Mouse (Mus musculus): Measurements from ENCODE around the gene Utf1. TPM values are rescaled to one million over a fixed set of nuclear protein-coding genes. Genes with fewer than 3 reads are reported as not detected.

Utf1 gene
- polyA plus RNA-seq, 1 experiment from 2014 or later: not detected

DNA sequence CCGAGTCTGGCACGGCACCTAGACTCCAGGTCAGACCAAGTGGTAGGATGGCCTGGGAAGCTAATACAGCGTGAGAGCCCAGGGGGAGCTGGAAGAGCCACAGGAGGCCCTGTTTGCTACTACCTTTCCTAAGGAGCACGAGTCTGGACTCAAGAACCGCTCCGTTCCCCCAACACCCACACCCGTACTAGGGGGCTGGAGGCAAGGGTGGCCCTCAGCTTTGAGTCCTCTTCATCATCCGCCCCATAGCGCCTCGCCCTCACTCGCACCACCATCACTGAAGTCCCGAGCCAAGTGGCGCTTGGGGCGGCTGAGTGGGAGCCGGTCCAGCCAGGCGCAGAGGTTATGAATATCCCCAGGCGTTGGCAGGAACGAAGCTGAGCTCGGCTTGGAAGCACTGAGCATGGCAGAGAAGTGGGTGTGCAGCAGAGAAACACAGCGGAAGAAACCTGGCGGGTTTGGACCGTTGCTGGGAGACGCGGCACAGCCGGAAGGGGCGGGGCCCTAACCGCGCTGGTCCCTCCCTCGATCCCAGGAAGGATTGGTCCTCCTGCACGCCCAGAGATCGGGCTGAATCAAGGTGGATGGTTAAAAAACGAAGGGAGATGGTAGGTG is 34.8 kb downstream of the Utf1 start, which contains the start of gene 6430531B16Rik:
Gene 6430531B16Rik, minus strand, starts transcription at position 478 of the 615 bp plus-strand sequence.
- H3K36me3 ChIP-seq: 0 out of 2 replicates have a peak, but pooled peaks cover 3% of the 10 kb centered on the region
- H3K4me3 ChIP-seq (replicated peaks): peak within 1 kb of the TSS; percentile 56
- peak within 1 kb of the TSS; percentile 56 for H3K9ac ChIP-seq (replicated peaks)
- peak within 1 kb of the TSS; percentile 68 for H3K27ac ChIP-seq (replicated peaks)
- H3K4me1 ChIP-seq: peaks cover 10% of the 10 kb centered on the region
- peak; percentile 95 for ATAC-seq (ENCODE audit: low FRiP score)
- WGBS: 2% methylated on average over 32 of the region's 32 CpGs
- peak within 1 kb of the TSS; percentile 90 for H3K4me2 ChIP-seq
- no peaks in the 10 kb centered on the region for H3K27me3 ChIP-seq (replicated peaks)
- H3K9me3 ChIP-seq (replicated peaks): no peaks in the 10 kb centered on the region

DNA sequence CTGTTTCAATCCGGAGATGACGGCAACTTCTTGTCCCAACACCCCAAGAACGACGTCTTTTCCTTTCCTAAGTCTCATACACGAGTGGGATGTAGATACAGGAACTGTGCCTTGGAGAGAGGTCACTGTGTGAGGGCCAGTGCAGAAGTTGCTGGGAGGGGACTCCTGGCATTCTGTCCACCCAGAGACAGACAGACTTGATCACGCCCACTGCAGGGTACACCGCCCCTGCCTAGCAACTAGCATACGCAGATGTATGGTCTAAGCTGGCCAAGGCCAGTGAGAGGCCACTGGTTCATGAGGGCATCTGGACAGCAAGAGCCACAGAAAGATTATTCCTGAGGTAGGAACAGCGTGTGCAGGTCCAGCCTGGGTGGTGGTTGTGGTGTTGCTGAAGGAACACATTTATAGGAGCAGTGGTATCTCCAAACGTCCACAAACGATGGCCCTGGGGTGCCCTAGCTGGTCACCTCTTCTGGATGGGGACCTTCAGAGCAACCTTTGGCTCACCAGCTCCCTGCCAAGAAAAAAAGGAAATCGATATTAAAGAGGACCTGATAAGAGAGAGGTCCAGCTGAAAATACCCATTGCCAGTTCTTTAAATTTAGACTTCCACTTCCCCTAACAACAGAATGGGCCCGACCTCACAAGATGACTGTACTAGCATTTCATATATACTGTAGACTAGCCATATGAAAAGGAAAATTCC is 35.6 kb downstream of the Utf1 start:
- peak overlapping the region; percentile 56 for H3K9ac ChIP-seq (replicated peaks)
- H3K27ac ChIP-seq (replicated peaks): peak overlapping the region; percentile 50; the same call in 1 of the 2 replicates
- 0 out of 2 replicates have a peak, but pooled peaks cover 3% of the 10 kb centered on the region for H3K36me3 ChIP-seq

DNA sequence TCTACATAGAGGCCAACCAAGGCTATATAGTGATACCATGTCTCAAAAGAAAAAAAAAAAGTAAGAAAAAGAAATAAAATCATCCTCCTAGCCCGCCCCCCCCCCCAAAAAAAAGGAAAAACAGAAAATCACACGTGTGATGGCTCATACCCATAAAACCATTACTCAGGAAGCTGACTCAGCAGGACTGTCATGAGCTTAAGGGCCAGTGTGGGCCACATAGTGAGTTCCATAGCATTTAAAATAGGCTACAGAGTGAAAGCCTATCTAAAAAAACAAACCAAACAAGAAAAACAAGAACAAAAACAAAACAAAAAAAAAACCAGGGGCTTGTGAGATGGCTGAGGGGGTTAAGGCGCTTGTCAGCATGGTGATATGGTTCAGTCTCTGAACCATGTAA is 37.2 kb downstream of the Utf1 start:
- 65% methylated on average over 3 of the region's 3 CpGs for WGBS
- H3K27me3 ChIP-seq (replicated peaks): no peaks in the 10 kb centered on the region
- H3K4me2 ChIP-seq: no peak overlapping the region
- no peak overlapping the region for H3K4me3 ChIP-seq (replicated peaks)
- peaks cover 10% of the 10 kb centered on the region for H3K4me1 ChIP-seq
- H3K9ac ChIP-seq (replicated peaks): no peak overlapping the region
- H3K36me3 ChIP-seq: peaks cover 3% of the 10 kb centered on the region; the same call in 1 of the 2 replicates
- no peak overlapping the region for H3K27ac ChIP-seq (replicated peaks)
- no peaks in the 10 kb centered on the region for H3K9me3 ChIP-seq (replicated peaks)
- no peak for ATAC-seq (ENCODE audit: low FRiP score)

More for the DNA sequence above, 35.6 kb downstream of the Utf1 start:
- Histone ChIP-seq H3K4me3 (replicated peaks) (peak overlapping the region; percentile 56), H3K4me1 (peaks cover 10% of the 10 kb centered on the region), H3K9me3 (replicated peaks) (no peaks in the 10 kb centered on the region), H3K27me3 (replicated peaks) (no peaks in the 10 kb centered on the region), H3K4me2 (peak overlapping the region; percentile 90)
- peak; percentile 74 for ATAC-seq (ENCODE audit: low FRiP score)
- WGBS: 40% methylated on average over 13 of the region's 13 CpGs

DNA sequence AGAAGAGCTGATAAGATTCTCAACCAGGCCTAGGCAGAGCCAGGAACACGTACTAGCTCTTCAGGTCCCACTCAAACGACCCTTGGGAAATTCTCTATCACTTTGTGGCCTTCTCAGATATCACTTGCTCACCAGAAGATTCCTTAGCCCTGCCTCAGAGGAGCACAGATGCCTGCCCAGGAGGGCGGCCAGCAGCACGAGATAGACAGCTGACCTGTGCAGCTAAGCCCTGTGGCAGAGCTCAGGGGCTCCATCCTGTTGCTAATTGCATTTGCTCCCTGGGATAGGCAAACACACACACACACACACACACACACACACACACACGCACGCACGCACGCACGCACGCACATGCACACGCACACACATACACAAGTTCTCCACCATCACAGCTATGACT is 38.5 kb downstream of the Utf1 start:
- no peaks in the 10 kb centered on the region for H3K27me3 ChIP-seq (replicated peaks)
- no peak overlapping the region for H3K4me2 ChIP-seq
- peaks cover 5% of the 10 kb centered on the region; the same call in 1 of the 2 replicates for H3K36me3 ChIP-seq
- no peaks in the 10 kb centered on the region for H3K9me3 ChIP-seq (replicated peaks)
- H3K4me3 ChIP-seq (replicated peaks): no peak overlapping the region
- ATAC-seq (ENCODE audit: low FRiP score): no peak
- H3K9ac ChIP-seq (replicated peaks): no peak overlapping the region
- H3K27ac ChIP-seq (replicated peaks): no peak overlapping the region
- H3K4me1 ChIP-seq: peaks cover 10% of the 10 kb centered on the region
- WGBS: 92% methylated on average over 11 of the region's 11 CpGs

DNA sequence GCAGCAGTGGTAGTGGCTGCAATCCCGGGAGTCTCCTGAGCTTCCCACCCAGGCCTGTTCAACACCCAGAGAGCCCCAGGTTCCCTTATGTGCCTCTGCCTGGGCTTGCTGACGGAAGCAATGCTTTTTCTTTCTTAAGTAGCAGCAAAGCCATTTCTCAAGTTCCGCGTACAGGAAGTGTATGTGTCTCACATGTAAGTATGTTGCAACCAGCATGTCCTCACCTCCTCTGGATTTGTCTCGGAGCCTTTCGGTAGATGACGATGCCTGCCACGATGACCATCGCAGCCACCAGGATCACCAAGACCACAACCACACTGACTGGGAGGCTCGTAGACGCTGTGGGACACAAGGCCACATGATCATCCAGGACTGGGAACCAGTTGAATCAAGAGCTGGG is 40.9 kb downstream of the Utf1 start:
- no peak overlapping the region for H3K9ac ChIP-seq (replicated peaks)
- no peaks in the 10 kb centered on the region for H3K4me1 ChIP-seq
- H3K36me3 ChIP-seq: peaks cover 5% of the 10 kb centered on the region; the same call in 1 of the 2 replicates
- H3K27ac ChIP-seq (replicated peaks): no peak overlapping the region
- no peaks in the 10 kb centered on the region for H3K9me3 ChIP-seq (replicated peaks)
- H3K4me2 ChIP-seq: no peak overlapping the region
- 93% methylated on average over 11 of the region's 11 CpGs for WGBS
- H3K27me3 ChIP-seq (replicated peaks): no peaks in the 10 kb centered on the region
- ATAC-seq (ENCODE audit: low FRiP score): no peak
- H3K4me3 ChIP-seq (replicated peaks): no peak overlapping the region

DNA sequence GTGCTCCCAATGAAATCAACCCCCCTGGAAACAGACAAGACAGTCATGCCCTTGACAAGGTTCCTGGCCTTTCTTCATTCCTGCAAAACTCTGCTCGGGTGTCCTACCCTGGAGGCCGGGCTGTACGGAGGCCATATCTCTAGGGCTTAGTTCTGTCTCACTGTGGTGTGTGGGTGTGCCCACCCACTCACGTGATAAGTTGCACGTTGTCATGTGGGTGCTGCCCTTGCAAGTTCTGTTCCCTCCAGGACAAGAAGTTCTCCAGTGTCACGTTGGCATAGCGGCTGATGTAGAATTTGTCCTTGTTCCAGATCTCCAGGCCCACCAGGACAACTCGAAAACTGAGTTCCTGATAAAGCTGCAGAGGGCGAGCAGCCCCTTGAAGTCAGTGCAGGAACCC is 44.7 kb downstream of the Utf1 start:
- ATAC-seq (ENCODE audit: low FRiP score): no peak
- H3K27me3 ChIP-seq (replicated peaks): no peaks in the 10 kb centered on the region
- no peak overlapping the region for H3K4me2 ChIP-seq
- no peak overlapping the region for H3K27ac ChIP-seq (replicated peaks)
- no peaks in the 10 kb centered on the region for H3K4me1 ChIP-seq
- WGBS: 92% methylated on average over 9 of the region's 9 CpGs
- H3K4me3 ChIP-seq (replicated peaks): no peak overlapping the region
- H3K36me3 ChIP-seq: peaks cover 2% of the 10 kb centered on the region; the same call in 1 of the 2 replicates
- H3K9ac ChIP-seq (replicated peaks): no peak overlapping the region
- no peaks in the 10 kb centered on the region for H3K9me3 ChIP-seq (replicated peaks)

DNA sequence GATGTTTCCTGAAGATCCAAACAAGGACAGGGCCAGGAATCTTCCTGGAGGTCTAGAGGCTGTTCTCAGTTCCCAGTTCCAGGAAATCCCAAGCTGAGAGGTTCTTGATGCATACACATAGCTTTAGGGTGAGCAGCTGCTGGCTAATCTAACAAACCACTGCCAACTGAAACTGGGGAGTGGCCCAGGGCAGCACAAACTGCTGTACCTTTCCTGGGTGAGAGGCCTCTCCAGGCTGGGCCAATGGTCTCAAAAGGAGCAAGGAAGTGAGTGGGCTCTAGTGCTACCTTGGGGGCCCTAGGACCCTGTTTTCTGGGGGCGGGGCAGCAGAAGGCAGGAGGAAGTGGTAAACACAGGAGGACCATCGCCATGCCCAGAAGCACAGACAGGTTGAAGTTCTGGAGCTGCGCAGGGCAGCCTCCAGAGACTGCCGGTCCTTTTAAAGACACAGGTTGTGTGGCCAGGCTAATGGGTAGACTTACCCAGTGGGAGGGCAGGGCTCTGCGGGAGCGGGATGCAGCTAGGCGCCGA is 47.3 kb downstream of the Utf1 start:
- ATAC-seq (ENCODE audit: low FRiP score): no peak
- WGBS: 77% methylated on average over 8 of the region's 8 CpGs
- H3K27me3 ChIP-seq (replicated peaks): no peaks in the 10 kb centered on the region

DNA sequence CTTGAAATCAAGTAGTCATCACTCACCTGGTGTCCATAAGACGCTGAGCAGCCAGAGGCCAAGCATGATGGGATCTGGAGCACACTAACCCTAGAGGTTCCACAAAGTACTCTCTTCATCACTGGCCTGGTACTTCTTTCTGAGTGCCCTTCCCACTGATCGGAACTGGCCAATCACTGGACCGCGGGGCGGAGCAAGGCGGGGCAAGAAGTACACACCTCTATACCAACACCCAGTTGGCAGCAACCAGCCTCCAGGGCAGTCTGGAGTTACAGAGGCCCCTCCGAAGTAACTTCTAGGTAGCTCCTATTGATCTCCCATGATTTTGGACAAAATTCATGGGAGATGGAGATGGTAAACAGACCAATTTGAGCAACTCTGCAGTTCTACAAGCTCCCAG is 48.8 kb downstream of the Utf1 start, which contains the start of gene Adam8:
Gene Adam8, minus strand, starts transcription at position 157 of the 400 bp plus-strand sequence.
- Histone ChIP-seq H3K36me3 (peaks cover 21% of the 10 kb centered on the region), H3K9ac (replicated peaks) (no peak within 1 kb of the TSS), H3K4me3 (replicated peaks) (no peak within 1 kb of the TSS), H3K27me3 (replicated peaks) (no peaks in the 10 kb centered on the region), H3K9me3 (replicated peaks) (no peaks in the 10 kb centered on the region), H3K4me1 (no peaks in the 10 kb centered on the region), H3K27ac (replicated peaks) (no peak within 1 kb of the TSS), H3K4me2 (no peak within 1 kb of the TSS)
- WGBS: 30% methylated on average over 7 of the region's 7 CpGs
- no peak for ATAC-seq (ENCODE audit: low FRiP score)

More for the DNA sequence above, 47.3 kb downstream of the Utf1 start:
- Histone ChIP-seq H3K27ac (replicated peaks) (no peak overlapping the region), H3K9me3 (replicated peaks) (no peaks in the 10 kb centered on the region), H3K4me1 (no peaks in the 10 kb centered on the region), H3K4me3 (replicated peaks) (no peak overlapping the region), H3K9ac (replicated peaks) (no peak overlapping the region), H3K4me2 (no peak overlapping the region), H3K36me3 (peaks cover 8% of the 10 kb centered on the region)

DNA sequence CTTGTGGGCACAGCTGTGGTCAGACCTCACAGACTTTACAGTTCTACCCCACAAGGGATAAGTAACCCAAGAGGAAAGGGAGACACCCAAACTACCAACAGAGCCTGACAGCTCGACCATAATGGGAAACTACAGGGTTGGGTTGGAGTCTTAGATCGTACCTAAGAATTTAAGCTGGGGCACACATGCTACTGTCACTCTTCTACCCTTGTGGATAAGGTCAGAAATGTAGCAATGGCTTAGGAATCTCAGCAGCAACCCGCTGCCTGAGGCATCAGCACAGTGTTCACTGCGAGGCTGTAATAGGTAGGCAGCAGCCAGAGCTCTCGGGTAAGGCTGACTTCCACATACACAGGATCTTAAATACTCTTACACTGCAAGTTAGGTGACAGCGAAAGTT is 49.9 kb downstream of the Utf1 start:
- H3K27me3 ChIP-seq (replicated peaks): no peaks in the 10 kb centered on the region
- ATAC-seq (ENCODE audit: low FRiP score): no peak
- WGBS: 93% methylated on average over 6 of the region's 6 CpGs
- H3K9me3 ChIP-seq (replicated peaks): no peaks in the 10 kb centered on the region
- no peak overlapping the region for H3K27ac ChIP-seq (replicated peaks)
- no peak overlapping the region for H3K4me2 ChIP-seq
- H3K4me3 ChIP-seq (replicated peaks): no peak overlapping the region
- no peak overlapping the region for H3K9ac ChIP-seq (replicated peaks)
- H3K4me1 ChIP-seq: no peaks in the 10 kb centered on the region
- H3K36me3 ChIP-seq: peaks cover 32% of the 10 kb centered on the region

DNA sequence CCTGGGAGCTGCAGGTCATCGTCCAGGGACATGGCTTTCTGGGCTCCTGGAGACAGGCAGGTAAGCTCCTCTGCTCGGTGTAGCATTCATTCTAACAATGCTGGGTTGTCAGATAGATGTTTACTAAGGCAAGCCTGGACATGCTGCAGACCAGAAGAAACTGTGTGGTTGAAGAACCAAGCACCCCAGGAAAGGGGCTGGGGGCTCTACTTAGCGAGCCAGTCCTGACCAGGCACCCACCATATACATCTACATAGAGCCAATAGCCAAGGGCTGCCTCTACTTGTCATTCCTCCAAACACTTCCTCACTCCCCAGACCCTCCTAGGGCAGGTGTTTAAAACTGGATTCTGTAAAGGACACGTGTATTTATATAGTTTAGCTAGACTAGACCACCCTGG is 50.6 kb downstream of the Utf1 start:
- H3K4me2 ChIP-seq: no peak overlapping the region
- H3K4me3 ChIP-seq (replicated peaks): no peak overlapping the region
- no peak overlapping the region for H3K27ac ChIP-seq (replicated peaks)
- no peaks in the 10 kb centered on the region for H3K4me1 ChIP-seq
- peaks cover 39% of the 10 kb centered on the region for H3K36me3 ChIP-seq
- 82% methylated on average over 4 of the region's 4 CpGs for WGBS
- H3K9me3 ChIP-seq (replicated peaks): no peaks in the 10 kb centered on the region
- no peak for ATAC-seq (ENCODE audit: low FRiP score)
- H3K9ac ChIP-seq (replicated peaks): no peak overlapping the region
- no peaks in the 10 kb centered on the region for H3K27me3 ChIP-seq (replicated peaks)

DNA sequence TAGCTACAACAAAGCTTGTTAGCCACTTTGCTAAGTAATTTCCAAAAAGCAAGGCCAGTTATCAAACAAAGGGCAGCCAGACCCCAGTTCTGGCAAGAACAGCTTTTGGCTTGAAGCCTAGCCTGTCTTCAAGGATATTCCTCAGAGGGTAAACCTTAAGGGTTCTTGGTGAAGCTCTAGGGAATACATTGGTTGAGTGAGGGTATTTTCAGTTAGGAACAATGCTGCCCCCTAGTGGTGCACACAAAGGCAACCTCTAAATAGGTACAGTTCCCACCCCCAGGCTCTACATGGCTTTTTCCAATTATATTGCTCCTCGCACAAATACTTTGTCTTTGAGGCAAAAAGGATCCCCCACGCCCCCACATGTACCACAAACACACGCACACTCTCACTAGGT is 51.1 kb downstream of the Utf1 start:
- ATAC-seq (ENCODE audit: low FRiP score): no peak
- no peak overlapping the region for H3K4me2 ChIP-seq
- WGBS: 46% methylated on average over 3 of the region's 3 CpGs
- no peaks in the 10 kb centered on the region for H3K27me3 ChIP-seq (replicated peaks)
- no peaks in the 10 kb centered on the region for H3K9me3 ChIP-seq (replicated peaks)
- no peaks in the 10 kb centered on the region for H3K4me1 ChIP-seq
- H3K36me3 ChIP-seq: peaks cover 42% of the 10 kb centered on the region
- no peak overlapping the region for H3K4me3 ChIP-seq (replicated peaks)
- no peak overlapping the region for H3K9ac ChIP-seq (replicated peaks)
- no peak overlapping the region for H3K27ac ChIP-seq (replicated peaks)

All from neural tube, embryonic 15.5 days (tissue).